Mouse (Mus musculus) neural tube, embryonic 11.5 days (tissue): ENCODE measurements around the gene Det1. TPM values are rescaled to one million over a fixed set of nuclear protein-coding genes. Genes with fewer than 3 reads are reported as not detected.

Source experiments
- ATAC-seq: fragments of 200-750 bp; cut with Nextera tagmentation; 2 replicates; pipeline ENCODE4 v1.8.0; 2017; ENCODE audit warnings: moderate number of reproducible peaks, mild to moderate bottlenecking, moderate TSS enrichment, moderate library complexity; ENCODE audit not compliant: insufficient read depth, low FRiP score, low TSS enrichment
- DNase-seq: peaks from one replicate; pipeline ENCODE4 v3.0.0-alpha.2; 2015; ENCODE audit warnings: low spot score
- H3K27ac ChIP-seq: fragments of 300-500 bp; sonication (generic); 2 replicates; pipeline ENCODE4 v1.5.1; 2014; ENCODE audit warnings: low read depth, mild to moderate bottlenecking, low read length
- H3K27me3 ChIP-seq: fragments of 300-500 bp; sonication (generic); 2 replicates; pipeline ENCODE4 v1.6.1; 2014; ENCODE audit warnings: mild to moderate bottlenecking, low read length, mixed read lengths; ENCODE audit not compliant: control insufficient read depth, insufficient read depth
- H3K36me3 ChIP-seq: fragments of 300-500 bp; sonication (generic); 2 replicates; pipeline ENCODE4 v1.6.1; 2014; ENCODE audit warnings: mild to moderate bottlenecking, low read length, moderate library complexity, mixed read lengths; ENCODE audit not compliant: control insufficient read depth, insufficient read depth
- H3K4me1 ChIP-seq: fragments of 300-500 bp; sonication (generic); 2 replicates; pipeline ENCODE4 v1.6.1; 2014; ENCODE audit warnings: low read length, mixed read lengths; ENCODE audit not compliant: control insufficient read depth, insufficient read depth
- H3K4me2 ChIP-seq: fragments of 300-500 bp; sonication (generic); 2 replicates; pipeline ENCODE4 v1.6.1; 2014; ENCODE audit warnings: low read depth, mild to moderate bottlenecking, moderate library complexity
- H3K4me3 ChIP-seq: fragments of 300-500 bp; sonication (generic); 2 replicates; pipeline ENCODE4 v1.5.1; 2014; ENCODE audit warnings: low read depth, low read length
- H3K9ac ChIP-seq: fragments of 300-500 bp; sonication (generic); 2 replicates; pipeline ENCODE4 v1.6.1; 2014; ENCODE audit warnings: mild to moderate bottlenecking, low read length
- H3K9me3 ChIP-seq: fragments of 300-500 bp; sonication (generic); 2 replicates; pipeline ENCODE4 v1.6.1; 2016; ENCODE audit warnings: low read length; ENCODE audit not compliant: control insufficient read depth
- WGBS: fragments of 180-500 bp; shearing (Covaris S2); extraction: QIAGEN DNeasy Blood & Tissue Kit; methylation state at CpG from one replicate; pipeline ENCODE4 v1.1.7; 2014; 5-methylcytosine and 5-hydroxymethylcytosine counted together
- microRNA-seq: library from miRNA; unstranded; fragments of <30 nt; microRNA quantifications from one replicate; pipeline ENCODE4, GENCODE M21; 2016
- polyA plus RNA-seq: library from polyadenylated mRNA; unstranded; fragments of >200 nt; fragmentation: Nextera tagmentation; extraction: Ambion mirVana; gene quantifications from 2 replicates; pipeline ENCODE4 v1.2.1, GENCODE M21; 2014

Gene Det1
- polyA plus RNA-seq, 1 experiment from 2014 or later, result 22.2 TPM

GRCm38 (mm10) chr7:78782639-78783581 is 64.2 kb downstream of the Det1 start, which contains the start of the genes Mrps11 and Mrpl46:
Gene Mrps11 (plus strand): TSS chr7:78783119.
Gene Mrpl46 (minus strand): TSS chr7:78783531.
- no peaks in the 10 kb centered on the region for H3K27me3 ChIP-seq
- H3K9me3 ChIP-seq, result no peaks in the 10 kb centered on the region
- H3K4me1 ChIP-seq, result peaks cover 4% of the 10 kb centered on the region; the same call in 1 of the 2 replicates
- H3K4me3 ChIP-seq, result peak within 1 kb of the TSS; percentile 85
- H3K4me2 ChIP-seq, result peak within 1 kb of the TSS; percentile 90
- DNase-seq, result peak; percentile 90
- H3K36me3 ChIP-seq, result peaks cover 4% of the 10 kb centered on the region; the same call in 1 of the 2 replicates
- peak; percentile 98 for ATAC-seq
- WGBS, result under 1% methylated on average over 44 of the region's 44 CpGs
- no peak within 1 kb of the TSS for H3K27ac ChIP-seq
- peak within 1 kb of the TSS; percentile 81 for H3K9ac ChIP-seq

GRCm38 (mm10) chr7:78778741-78779140 is 68.3 kb downstream of the Det1 start:
- 92% methylated on average over 5 of the region's 5 CpGs for WGBS
- Histone ChIP-seq H3K9me3 (no peaks in the 10 kb centered on the region), H3K36me3 (peaks cover 4% of the 10 kb centered on the region; the same call in 1 of the 2 replicates), H3K27me3 (no peaks in the 10 kb centered on the region), H3K27ac (no peak overlapping the region), H3K4me3 (no peak overlapping the region), H3K4me1 (peaks cover 2% of the 10 kb centered on the region; the same call in 1 of the 2 replicates), H3K9ac (no peak overlapping the region), H3K4me2 (no peak overlapping the region)
- ATAC-seq (no peak), DNase-seq (no peak)

Small RNA genes lying within 50 kb of the gene (microRNA-seq; reads per million reads assigned to microRNA genes)
- gene Mir7-2, result 73.7 reads per million, percentile 45 among the genes with 10 or more reads in this experiment

Other genes starting within 250 kb of the Det1 start
- gene Ntrk3, start 109.3 kb downstream of the Det1 start, polyA plus RNA-seq, result 11.2 and 12.3 TPM in 2 replicates
- 83.6 and 88.1 TPM in 2 replicates for gene Mrps11, start 64.1 kb downstream of the Det1 start, polyA plus RNA-seq
- 65.6 and 66.9 TPM in 2 replicates for gene Mrpl46, start 63.7 kb downstream of the Det1 start, polyA plus RNA-seq
- gene Aen, start 48.6 kb upstream of the Det1 start, polyA plus RNA-seq, result 49.1 and 52.5 TPM in 2 replicates
- 0.45 and 0.49 TPM in 2 replicates for gene Isg20, start 66.2 kb upstream of the Det1 start, polyA plus RNA-seq
- gene Acan, start 206.2 kb upstream of the Det1 start, polyA plus RNA-seq, result 0.44 and 0.93 TPM in 2 replicates